Mouse (Mus musculus) liver, embryonic 16.5 days (tissue): ENCODE data around the gene Arid5b. TPM values are rescaled to one million over a fixed set of nuclear protein-coding genes. Genes with fewer than 3 reads are reported as not detected.

ENCODE experiments used
- ATAC-seq: fragments of 200-750 bp; cut with Nextera tagmentation; 2 replicates; pipeline ENCODE4 v1.8.0; 2017; ENCODE audit warnings: low read depth, mild to moderate bottlenecking, moderate number of reproducible peaks, moderate library complexity
- H3K27ac ChIP-seq: fragments of 300-500 bp; sonication (generic); 2 replicates; pipeline ENCODE4 v1.5.1; 2014; ENCODE audit warnings: mild to moderate bottlenecking, low read length
- H3K27me3 ChIP-seq: fragments of 300-500 bp; sonication (generic); 2 replicates; pipeline ENCODE4 v1.6.1; 2014; ENCODE audit warnings: low read depth, low read length, mixed read lengths; ENCODE audit not compliant: control insufficient read depth, insufficient read depth
- H3K36me3 ChIP-seq: fragments of 300-500 bp; sonication (generic); 2 replicates; pipeline ENCODE4 v1.6.1; 2014; ENCODE audit warnings: mild to moderate bottlenecking; ENCODE audit not compliant: control insufficient read depth, insufficient read depth
- H3K4me1 ChIP-seq: fragments of 300-500 bp; sonication (generic); 2 replicates; pipeline ENCODE4 v1.6.1; 2014; ENCODE audit warnings: low read depth, low read length, mixed read lengths; ENCODE audit not compliant: control insufficient read depth
- H3K4me2 ChIP-seq: fragments of 300-500 bp; sonication (generic); 2 replicates; pipeline ENCODE4 v1.6.1; 2014; ENCODE audit warnings: low read depth, low read length, mixed read lengths
- H3K4me3 ChIP-seq: fragments of 300-500 bp; sonication (generic); 2 replicates; pipeline ENCODE4 v1.5.1; 2014; ENCODE audit warnings: low read depth, mild to moderate bottlenecking, low read length
- H3K9ac ChIP-seq: fragments of 300-500 bp; sonication (generic); 2 replicates; pipeline ENCODE4 v1.6.1; 2014; ENCODE audit warnings: low read depth, low read length
- H3K9me3 ChIP-seq: fragments of 300-500 bp; sonication (generic); replicated peaks from 2 replicates; pipeline ENCODE4 v1.6.1; 2016; ENCODE audit warnings: low read length; ENCODE audit not compliant: control insufficient read depth
- WGBS: fragments of 180-500 bp; shearing (Covaris S2); extraction: QIAGEN DNeasy Blood & Tissue Kit; methylation state at CpG from one replicate; pipeline ENCODE4 v1.1.7; 2014; ENCODE audit not compliant: insufficient replicate concordance; 5-methylcytosine and 5-hydroxymethylcytosine counted together
- polyA plus RNA-seq: library from polyadenylated mRNA; unstranded; fragments of >200 nt; fragmentation: Nextera tagmentation; extraction: Ambion mirVana; gene quantifications from 2 replicates; pipeline ENCODE4 v1.2.1, GENCODE M21; 2015

Arid5b gene
- polyA plus RNA-seq, 1 experiment from 2014 or later, result 7.8 TPM

DNA sequence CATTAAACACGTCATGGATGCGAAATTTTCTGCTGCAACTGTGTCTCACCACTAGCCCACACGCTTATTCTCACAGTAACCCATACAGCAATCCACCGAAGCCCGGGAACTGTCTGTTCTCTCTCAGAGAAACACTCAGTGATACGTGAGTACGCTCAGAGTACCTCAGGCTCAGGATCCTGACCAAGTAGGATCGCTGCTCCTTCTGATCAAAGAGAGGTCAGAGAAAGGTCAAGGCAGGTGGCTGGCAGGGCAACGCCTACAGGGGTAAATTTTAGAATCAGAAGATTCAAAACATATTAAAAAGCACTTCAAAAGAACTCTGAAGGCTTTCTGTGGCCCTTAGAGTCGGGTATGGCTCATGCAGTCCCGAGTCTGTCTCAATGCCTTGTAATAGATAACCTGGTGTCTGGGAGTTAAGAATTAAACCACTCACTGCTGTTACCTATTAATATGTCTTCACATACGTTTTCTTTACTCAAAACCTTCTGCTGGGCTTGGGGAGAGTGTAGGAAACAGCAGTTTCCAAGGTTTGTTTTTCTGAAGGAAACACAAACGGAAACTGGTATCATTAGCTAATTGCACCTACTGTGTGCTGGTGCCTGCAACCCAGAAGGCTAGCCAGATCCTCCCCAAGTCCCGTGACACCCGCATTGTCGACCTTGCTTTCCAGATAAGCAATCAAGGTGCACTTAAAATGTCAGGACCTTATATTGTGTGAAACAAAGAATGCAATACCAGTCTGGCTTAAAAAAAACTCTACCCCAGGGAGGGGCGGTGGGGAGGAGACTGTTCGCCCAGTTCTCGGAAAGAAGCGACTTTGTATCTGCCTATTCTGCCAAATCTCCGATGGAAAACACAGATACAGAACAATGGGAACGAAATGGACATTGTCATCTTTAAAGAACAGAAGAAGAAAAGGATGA, 48.6 kb downstream of the Arid5b start:
- 58% methylated on average over 22 of the region's 22 CpGs for WGBS
- ATAC-seq, result peak; percentile 50; the same call in 1 of the 2 replicates
- H3K4me2 ChIP-seq, result no peak overlapping the region

DNA sequence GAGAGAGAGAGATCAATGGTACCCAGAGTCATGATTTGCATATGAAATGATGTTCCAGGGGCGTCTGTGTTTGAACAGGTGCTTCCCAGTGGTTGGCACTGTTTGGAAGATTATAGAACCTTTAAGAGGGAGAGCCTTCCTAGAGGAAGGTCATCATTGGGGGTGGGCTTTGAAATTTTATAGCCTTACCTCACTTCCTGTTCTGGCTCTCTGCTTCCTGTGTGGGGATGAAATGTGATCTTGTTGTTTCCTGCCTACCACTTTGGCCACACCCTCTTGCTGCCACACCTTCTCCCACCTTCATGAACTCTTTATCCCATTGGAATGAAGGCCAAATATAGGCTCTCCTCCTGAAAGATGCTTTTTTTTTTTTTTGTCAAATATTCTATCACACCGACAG, 55.9 kb downstream of the Arid5b start:
- H3K36me3 ChIP-seq, result no peaks in the 10 kb centered on the region; the same call in 1 of the 2 replicates
- no peak overlapping the region for H3K4me2 ChIP-seq
- no peaks in the 10 kb centered on the region for H3K9me3 ChIP-seq
- ATAC-seq, result no peak
- WGBS, result 69% methylated on average over 2 of the region's 2 CpGs
- no peak overlapping the region for H3K27ac ChIP-seq
- no peaks in the 10 kb centered on the region for H3K27me3 ChIP-seq
- no peak overlapping the region for H3K4me3 ChIP-seq
- H3K9ac ChIP-seq, result no peak overlapping the region
- H3K4me1 ChIP-seq, result peaks cover 4% of the 10 kb centered on the region

More for the DNA sequence above, 48.6 kb downstream of the Arid5b start:
- Histone ChIP-seq H3K9me3 (no peaks in the 10 kb centered on the region), H3K27ac (peak overlapping the region; percentile 30; the same call in 1 of the 2 replicates), H3K4me3 (no peak overlapping the region), H3K4me1 (no peaks in the 10 kb centered on the region), H3K9ac (no peak overlapping the region), H3K36me3 (no peaks in the 10 kb centered on the region; the same call in none of the 2 replicates), H3K27me3 (no peaks in the 10 kb centered on the region)

DNA sequence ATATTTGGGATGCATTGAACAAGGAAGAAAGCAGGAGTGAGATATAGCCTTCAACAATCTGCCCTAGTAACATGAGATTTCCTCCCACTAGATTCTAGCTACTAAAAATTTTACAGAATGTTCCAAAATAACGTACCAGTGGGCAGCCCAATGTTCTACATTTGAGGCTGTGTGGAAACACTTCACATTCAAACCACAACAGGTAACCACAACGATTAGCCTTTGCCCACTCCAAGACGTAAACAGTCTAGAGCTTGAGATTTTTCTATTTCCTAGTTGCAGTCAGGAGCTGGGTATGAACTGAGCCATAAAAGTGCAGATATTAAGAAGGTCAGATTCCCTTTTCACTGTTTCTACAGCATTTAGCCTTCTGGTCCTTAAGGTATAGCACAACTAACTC, 56.5 kb downstream of the Arid5b start:
- Histone ChIP-seq H3K4me2 (no peak overlapping the region), H3K27ac (no peak overlapping the region), H3K36me3 (peaks cover 4% of the 10 kb centered on the region), H3K9ac (no peak overlapping the region), H3K4me3 (no peak overlapping the region), H3K27me3 (no peaks in the 10 kb centered on the region), H3K4me1 (peaks cover 4% of the 10 kb centered on the region), H3K9me3 (peaks cover 3% of the 10 kb centered on the region; the same call in 1 of the 2 replicates)
- 45% methylated on average over 3 of the region's 3 CpGs for WGBS
- no peak for ATAC-seq

DNA sequence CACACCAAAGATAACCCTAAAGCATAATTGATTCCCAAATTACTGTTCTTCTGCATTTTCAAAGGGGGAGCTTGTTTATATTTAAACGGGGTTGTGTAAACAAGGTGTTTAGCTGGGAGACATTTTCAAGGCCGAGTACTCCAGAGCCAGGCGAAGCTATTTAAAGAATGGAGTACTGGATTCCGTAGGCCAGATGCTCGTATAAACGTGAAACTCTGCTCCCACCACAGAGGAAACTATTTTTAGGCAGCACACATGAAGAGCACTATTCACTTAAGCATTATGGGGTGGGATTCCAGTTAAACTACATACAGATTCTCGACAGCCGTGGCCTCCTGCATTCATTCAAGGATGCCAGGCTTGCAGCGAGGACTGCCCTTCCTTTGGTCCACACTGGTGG, 59.2 kb downstream of the Arid5b start:
- H3K27ac ChIP-seq, result peak overlapping the region; percentile 64
- ATAC-seq, result no peak
- no peak overlapping the region for H3K9ac ChIP-seq
- no peak overlapping the region for H3K4me3 ChIP-seq
- peaks cover 4% of the 10 kb centered on the region; the same call in 1 of the 2 replicates for H3K9me3 ChIP-seq
- H3K4me2 ChIP-seq, result no peak overlapping the region
- WGBS, result 57% methylated on average over 9 of the region's 9 CpGs
- peaks cover 4% of the 10 kb centered on the region for H3K4me1 ChIP-seq
- H3K36me3 ChIP-seq, result peaks cover 15% of the 10 kb centered on the region
- H3K27me3 ChIP-seq, result no peaks in the 10 kb centered on the region

DNA sequence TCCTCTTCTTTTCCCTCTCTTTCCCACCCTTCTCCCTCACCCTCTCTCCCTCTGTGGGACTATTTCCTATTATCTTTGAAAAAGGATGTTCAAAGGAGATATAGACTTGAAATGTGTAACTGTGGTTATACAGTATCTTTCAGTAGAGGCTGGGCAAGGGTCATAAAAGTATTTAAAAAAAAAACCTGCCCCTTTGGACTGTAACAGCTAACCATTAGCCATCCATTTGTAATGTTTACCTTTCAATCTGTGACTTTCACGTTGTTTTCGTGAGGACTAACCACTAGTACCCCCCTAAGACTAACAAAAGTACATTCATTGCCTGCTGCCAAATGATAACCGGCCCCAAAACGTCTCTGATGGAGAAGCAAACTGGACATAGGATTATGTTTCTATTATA, 59.9 kb downstream of the Arid5b start:
- WGBS, result 46% methylated on average over 4 of the region's 4 CpGs
- H3K27me3 ChIP-seq, result no peaks in the 10 kb centered on the region
- H3K36me3 ChIP-seq, result peaks cover 15% of the 10 kb centered on the region
- H3K27ac ChIP-seq, result peak overlapping the region; percentile 64
- H3K4me1 ChIP-seq, result peaks cover 4% of the 10 kb centered on the region
- no peak overlapping the region for H3K4me3 ChIP-seq
- H3K9me3 ChIP-seq, result peaks cover 4% of the 10 kb centered on the region; the same call in 1 of the 2 replicates
- no peak overlapping the region for H3K4me2 ChIP-seq
- no peak overlapping the region for H3K9ac ChIP-seq
- peak; percentile 75 for ATAC-seq

DNA sequence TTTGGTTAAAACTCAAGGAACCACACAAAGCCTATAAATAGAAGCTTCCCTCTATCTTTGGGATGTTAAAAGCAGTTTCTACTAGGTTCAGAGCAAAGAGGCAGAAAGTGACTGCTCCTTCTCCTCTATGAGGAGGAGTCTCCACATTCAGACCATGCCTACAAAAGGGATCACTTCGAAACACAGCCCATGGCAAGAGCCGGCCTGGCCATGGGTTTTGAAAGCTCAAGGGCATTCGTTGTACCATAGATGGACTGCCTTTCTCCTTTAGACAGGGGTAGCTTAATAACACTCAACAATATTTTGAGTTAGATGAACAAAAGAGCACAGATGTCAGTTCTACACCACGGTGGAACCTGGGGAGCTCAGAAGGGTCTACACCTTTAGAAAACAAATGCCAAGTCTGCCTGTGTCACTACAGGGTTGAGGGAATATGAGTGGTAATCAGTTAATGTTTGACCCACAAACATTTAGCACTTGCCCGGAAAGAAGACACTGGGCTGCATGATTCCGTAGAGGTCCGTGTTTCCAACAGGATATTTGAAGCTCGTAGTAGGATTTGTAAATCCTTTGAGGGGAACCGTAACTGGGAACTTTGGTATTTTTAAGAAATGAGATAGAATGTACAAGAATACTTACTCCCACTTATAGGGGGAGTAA, 63.6 kb downstream of the Arid5b start:
- WGBS, result 68% methylated on average over 9 of the region's 9 CpGs
- Histone ChIP-seq H3K36me3 (peaks cover 15% of the 10 kb centered on the region), H3K4me1 (peaks cover 4% of the 10 kb centered on the region), H3K27me3 (no peaks in the 10 kb centered on the region), H3K4me3 (no peak overlapping the region), H3K9me3 (peaks cover 4% of the 10 kb centered on the region; the same call in 1 of the 2 replicates), H3K9ac (no peak overlapping the region), H3K27ac (0 out of 2 replicates have a peak overlapping the region, but pooled peaks have one; percentile 30), H3K4me2 (no peak overlapping the region)
- ATAC-seq, result no peak

DNA sequence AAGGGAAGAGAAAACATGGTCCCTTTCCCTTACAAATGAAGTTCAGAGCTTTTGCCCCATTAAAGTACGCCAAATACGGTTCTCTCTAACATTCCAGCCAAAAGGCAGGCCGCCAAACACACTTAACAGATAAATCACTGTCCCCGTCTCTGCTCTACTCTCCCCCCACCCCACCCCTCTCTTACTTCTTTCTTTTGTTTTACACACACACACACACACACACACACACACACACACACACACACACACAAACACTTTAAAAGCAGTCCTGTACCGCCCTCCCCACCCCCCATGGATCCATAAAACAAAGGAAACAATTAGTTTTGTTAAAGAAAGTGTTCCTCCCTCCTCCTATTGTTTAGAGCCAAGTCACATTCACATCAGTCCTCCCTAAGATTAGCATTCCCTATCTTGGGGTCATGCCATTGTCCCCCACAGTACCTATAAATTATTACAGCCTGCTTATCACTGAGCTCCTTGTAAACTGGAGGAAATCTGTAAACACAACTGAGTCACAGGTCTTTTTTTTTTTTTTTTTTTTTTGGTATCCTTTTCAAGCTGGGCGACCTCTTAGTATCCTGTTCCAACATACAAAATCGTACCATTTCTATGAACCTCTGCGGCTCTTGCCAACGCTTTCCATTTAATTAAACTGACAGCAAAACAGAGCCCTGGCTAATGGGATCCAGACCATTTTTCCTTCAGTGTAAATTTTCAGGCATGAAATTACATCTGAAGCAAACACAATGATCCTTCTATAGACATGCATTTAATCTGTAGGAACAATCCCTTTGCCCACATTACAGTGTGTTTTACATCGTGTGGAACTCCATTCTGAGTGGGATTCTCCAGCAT, 66.3 kb downstream of the Arid5b start:
- H3K27ac ChIP-seq, result peak overlapping the region; percentile 63
- H3K9ac ChIP-seq, result no peak overlapping the region
- 56% methylated on average over 10 of the region's 10 CpGs for WGBS
- H3K4me3 ChIP-seq, result no peak overlapping the region
- ATAC-seq, result 0 out of 2 replicates have a peak, but pooled peaks have one; percentile 19
- peaks cover 4% of the 10 kb centered on the region; the same call in 1 of the 2 replicates for H3K9me3 ChIP-seq
- H3K27me3 ChIP-seq, result no peaks in the 10 kb centered on the region
- H3K36me3 ChIP-seq, result peaks cover 13% of the 10 kb centered on the region
- no peak overlapping the region for H3K4me2 ChIP-seq
- no peaks in the 10 kb centered on the region; the same call in 1 of the 2 replicates for H3K4me1 ChIP-seq

DNA sequence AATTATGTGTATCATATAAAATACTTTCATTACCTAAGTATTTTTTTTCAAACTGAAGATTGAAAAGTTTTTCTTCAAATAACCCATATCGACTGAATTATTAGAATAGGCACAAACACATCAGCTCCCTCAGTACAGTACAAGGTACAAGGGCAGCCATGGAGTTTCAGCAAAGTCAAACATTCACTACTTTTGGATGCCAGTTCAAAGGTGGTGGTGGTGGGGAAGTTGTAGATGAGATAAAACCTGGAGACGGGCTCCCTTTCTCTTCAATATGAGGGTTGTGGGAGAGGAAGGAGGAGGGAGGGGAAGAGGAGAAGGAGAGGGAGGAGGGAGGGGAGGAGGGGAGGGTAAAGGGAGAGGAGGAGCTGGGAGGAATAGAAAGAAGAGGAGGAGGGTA, 67.0 kb downstream of the Arid5b start:
- H3K36me3 ChIP-seq, result peaks cover 9% of the 10 kb centered on the region
- no peak overlapping the region for H3K4me3 ChIP-seq
- no peak overlapping the region for H3K4me2 ChIP-seq
- no peak overlapping the region for H3K9ac ChIP-seq
- H3K4me1 ChIP-seq, result no peaks in the 10 kb centered on the region; the same call in 1 of the 2 replicates
- 22% methylated on average over 2 of the region's 2 CpGs for WGBS
- H3K9me3 ChIP-seq, result no peaks in the 10 kb centered on the region
- ATAC-seq, result peak; percentile 74
- peak overlapping the region; percentile 63 for H3K27ac ChIP-seq
- H3K27me3 ChIP-seq, result no peaks in the 10 kb centered on the region
